Mouse (Mus musculus) stomach, postnatal 0 days (tissue): Measurements from ENCODE around the gene Zhx3. TPM values are rescaled to one million over a fixed set of nuclear protein-coding genes. Genes with fewer than 3 reads are reported as not detected.

Experiments
- ATAC-seq: fragments of 200-750 bp; cut with Nextera tagmentation; 2 replicates; pipeline ENCODE4 v1.8.0; 2017; ENCODE audit not compliant: low FRiP score, low TSS enrichment
- DNase-seq: peaks from one replicate; pipeline ENCODE4 v3.0.0-alpha.2; 2016; ENCODE audit warnings: low spot score
- H3K27ac ChIP-seq: fragments of 300-500 bp; sonication (generic); replicated peaks from 2 replicates; pipeline ENCODE4 v1.5.1; 2014; ENCODE audit warnings: mild to moderate bottlenecking, control low read depth
- H3K27me3 ChIP-seq: fragments of 300-500 bp; sonication (generic); 2 replicates; pipeline ENCODE4 v1.6.1; 2014; ENCODE audit warnings: low read length; ENCODE audit not compliant: control insufficient read depth, insufficient read depth
- H3K36me3 ChIP-seq: fragments of 300-500 bp; sonication (generic); 2 replicates; pipeline ENCODE4 v1.6.1; 2014; ENCODE audit warnings: low read length, mixed read lengths; ENCODE audit not compliant: control insufficient read depth, insufficient read depth
- H3K4me1 ChIP-seq: fragments of 300-500 bp; sonication (generic); replicated peaks from 2 replicates; pipeline ENCODE4 v1.6.1; 2014; ENCODE audit warnings: antibody characterized with exemption; ENCODE audit not compliant: control insufficient read depth, insufficient read depth
- H3K4me2 ChIP-seq: fragments of 300-500 bp; sonication (generic); replicated peaks from 2 replicates; pipeline ENCODE4 v1.6.1; 2014; ENCODE audit warnings: low read depth, mild to moderate bottlenecking, control low read depth, moderate library complexity
- H3K4me3 ChIP-seq: fragments of 300-500 bp; sonication (generic); 2 replicates; pipeline ENCODE4 v1.5.1; 2014; ENCODE audit warnings: low read depth, low read length, control low read depth
- H3K9ac ChIP-seq: fragments of 300-500 bp; sonication (generic); 2 replicates; pipeline ENCODE4 v1.6.1; 2014; ENCODE audit warnings: mild to moderate bottlenecking, low read length, control low read depth, mixed read lengths
- H3K9me3 ChIP-seq: fragments of 300-500 bp; sonication (generic); 2 replicates; pipeline ENCODE4 v1.6.1; 2016; ENCODE audit warnings: low read length; ENCODE audit not compliant: control insufficient read depth
- CTCF ChIP-seq: IDR thresholded peaks from 2 replicates; pipeline ENCODE4 v1.5.1; 2016; ENCODE audit warnings: antibody characterized with exemption, low read depth, mild to moderate bottlenecking, moderate library complexity
- EP300 ChIP-seq: optimal IDR thresholded peaks from 2 replicates; pipeline ENCODE3; 2016; ENCODE audit warnings: antibody characterized with exemption
- WGBS: fragments of 180-500 bp; shearing (Covaris S2); extraction: QIAGEN DNeasy Blood & Tissue Kit; methylation state at CpG from one replicate; pipeline ENCODE4 v1.1.7; 2014; 5-methylcytosine and 5-hydroxymethylcytosine counted together
- polyA plus RNA-seq: library from polyadenylated mRNA; unstranded; fragments of >200 nt; fragmentation: Nextera tagmentation; extraction: Ambion mirVana; gene quantifications from 2 replicates; pipeline ENCODE4 v1.2.1, GENCODE M21; 2015

The Zhx3 gene
- polyA plus RNA-seq, 1 experiment from 2014 or later, result 4.5 TPM

GRCm38 (mm10) chr2:160908607-160909006, 35.8 kb upstream of the Zhx3 start:
- TF ChIP-seq EP300 (no peak), CTCF (no peak)
- Histone ChIP-seq H3K27me3 (peaks cover 3% of the 10 kb centered on the region; the same call in 1 of the 2 replicates), H3K9me3 (no peaks in the 10 kb centered on the region), H3K9ac (no peak overlapping the region), H3K4me3 (no peak overlapping the region), H3K4me2 (no peak overlapping the region), H3K27ac (no peak overlapping the region), H3K36me3 (peaks cover 3% of the 10 kb centered on the region; the same call in 1 of the 2 replicates), H3K4me1 (0 out of 2 replicates have a peak, but pooled peaks cover 2% of the 10 kb centered on the region)
- ATAC-seq (no peak), DNase-seq (no peak)
- WGBS, result 64% methylated on average over 18 of the region's 18 CpGs

DNA sequence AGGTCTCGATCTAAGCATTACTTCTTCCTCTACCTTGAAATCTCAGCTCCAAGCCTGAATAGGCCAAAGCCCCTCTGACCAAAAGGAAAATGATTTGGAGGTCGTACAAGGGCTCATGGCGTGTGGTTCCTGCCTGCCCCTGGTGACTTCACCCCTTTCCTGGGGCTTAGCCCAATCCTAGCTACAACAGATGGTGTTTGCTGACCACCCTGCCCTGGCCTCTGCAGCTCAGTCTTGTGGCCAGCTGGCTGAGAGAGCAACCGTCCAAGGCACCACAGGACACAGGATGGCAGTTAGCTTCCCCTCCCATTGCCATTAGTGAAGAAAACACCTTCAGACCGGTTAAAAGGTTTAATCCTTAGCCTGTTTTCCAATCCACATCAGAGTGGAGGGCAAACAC, 33.3 kb upstream of the Zhx3 start:
- no peak for ATAC-seq
- no peak overlapping the region for H3K27ac ChIP-seq

DNA sequence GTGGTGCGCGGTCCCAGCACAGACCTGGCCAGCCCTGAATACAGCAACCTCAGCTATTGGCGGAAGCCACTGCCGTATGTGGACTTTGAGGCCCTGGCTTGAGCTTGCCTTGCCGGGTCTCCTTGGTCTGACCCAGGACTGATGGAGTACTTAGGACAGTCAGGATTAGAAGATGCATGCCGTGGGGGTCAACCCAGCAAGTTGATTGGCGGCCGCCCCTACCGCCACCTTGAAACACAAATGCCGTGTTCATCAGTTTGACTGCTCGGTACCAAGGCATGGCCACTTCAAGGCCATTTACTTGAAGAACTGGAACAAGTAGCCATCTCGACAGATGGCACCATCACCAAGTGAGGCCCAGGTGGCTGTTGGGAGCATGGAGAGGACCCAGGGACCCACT, 32.5 kb upstream of the Zhx3 start:
- Histone ChIP-seq H3K9ac (no peak overlapping the region), H3K4me2 (no peak overlapping the region), H3K27me3 (no peaks in the 10 kb centered on the region), H3K27ac (no peak overlapping the region), H3K36me3 (peaks cover 3% of the 10 kb centered on the region; the same call in 1 of the 2 replicates), H3K4me3 (no peak overlapping the region), H3K9me3 (no peaks in the 10 kb centered on the region), H3K4me1 (no peaks in the 10 kb centered on the region)
- WGBS, result 97% methylated on average over 12 of the region's 12 CpGs
- ATAC-seq (no peak), DNase-seq (no peak)
- TF ChIP-seq CTCF (no peak), EP300 (no peak)

More for the DNA sequence above, 33.3 kb upstream of the Zhx3 start:
- TF ChIP-seq EP300, result no peak
- TF ChIP-seq CTCF, result no peak
- Histone ChIP-seq H3K4me2 (no peak overlapping the region), H3K36me3 (peaks cover 3% of the 10 kb centered on the region; the same call in 1 of the 2 replicates), H3K9ac (no peak overlapping the region), H3K9me3 (no peaks in the 10 kb centered on the region), H3K27me3 (no peaks in the 10 kb centered on the region), H3K4me3 (no peak overlapping the region), H3K4me1 (no peaks in the 10 kb centered on the region)
- DNase-seq, result no peak
- WGBS, result 73% methylated on average over 5 of the region's 5 CpGs

DNA sequence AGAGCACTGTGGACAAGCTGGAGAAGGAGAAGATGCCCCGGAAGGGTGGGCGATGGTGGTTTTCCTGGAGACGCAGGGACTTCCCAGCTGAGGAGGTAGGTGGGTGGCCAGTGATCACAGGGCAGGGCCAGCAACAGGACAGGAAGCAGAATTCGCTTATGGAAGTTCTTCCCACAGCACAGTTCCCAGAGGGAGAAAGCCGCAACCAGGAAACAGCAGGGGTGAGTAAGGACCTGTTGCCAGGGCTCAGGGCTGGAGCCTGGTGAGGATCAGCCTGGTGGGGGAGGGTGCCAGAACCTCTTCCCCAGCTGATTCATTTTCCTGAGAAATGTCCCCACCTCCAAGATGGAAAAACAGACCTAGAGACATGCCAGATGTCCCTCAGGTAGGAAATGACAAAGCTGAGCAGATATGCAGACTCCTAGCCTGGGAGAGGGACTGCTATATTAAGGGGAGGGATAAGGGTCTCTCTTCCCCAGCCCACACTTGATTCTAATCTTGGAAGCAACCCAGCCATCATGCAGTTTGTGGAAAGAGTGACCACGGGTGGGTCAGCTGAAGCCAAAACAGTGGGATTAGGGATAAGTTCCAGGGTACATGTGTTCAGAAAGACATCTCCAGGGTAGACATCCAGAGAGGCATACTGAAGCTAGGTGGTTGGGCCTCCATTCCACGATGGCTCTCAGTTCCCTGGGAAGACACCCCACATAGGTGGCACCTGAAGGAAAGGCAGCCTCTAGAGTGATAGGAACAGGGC, 29.0 kb upstream of the Zhx3 start:
- no peaks in the 10 kb centered on the region for H3K36me3 ChIP-seq
- no peak overlapping the region for H3K9ac ChIP-seq
- 63% methylated on average over 7 of the region's 7 CpGs for WGBS
- H3K4me1 ChIP-seq, result no peaks in the 10 kb centered on the region
- no peaks in the 10 kb centered on the region for H3K9me3 ChIP-seq
- no peak for ATAC-seq
- no peak overlapping the region for H3K27ac ChIP-seq
- H3K4me2 ChIP-seq, result no peak overlapping the region
- no peak overlapping the region for H3K4me3 ChIP-seq
- no peak for DNase-seq
- no peak for TF ChIP-seq CTCF
- H3K27me3 ChIP-seq, result no peaks in the 10 kb centered on the region

DNA sequence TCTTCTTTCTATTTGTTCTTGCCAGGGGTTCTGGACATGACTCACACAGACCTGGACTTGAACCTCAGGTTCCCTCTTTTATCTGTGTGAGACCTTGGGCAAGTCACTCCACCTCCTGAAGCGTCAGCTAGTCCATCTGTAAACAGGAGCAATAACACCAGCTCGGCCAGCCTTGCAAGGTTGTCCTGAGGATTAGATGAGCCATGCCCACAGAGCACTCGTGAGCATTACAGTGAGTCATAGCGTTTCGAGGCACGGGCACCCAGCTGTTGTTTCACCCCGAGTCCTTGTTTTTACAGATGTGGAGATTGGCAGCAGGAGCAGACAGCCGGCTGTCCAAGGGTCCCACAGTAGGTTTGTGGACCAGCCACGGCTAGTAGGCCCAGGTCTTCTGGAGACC, 18.9 kb upstream of the Zhx3 start:
- DNase-seq (no peak), ATAC-seq (peak; percentile 43)
- H3K4me1 ChIP-seq, result no peaks in the 10 kb centered on the region
- no peak overlapping the region for H3K9ac ChIP-seq
- no peak overlapping the region for H3K4me3 ChIP-seq
- peak overlapping the region; percentile 70 for H3K27ac ChIP-seq
- no peaks in the 10 kb centered on the region for H3K27me3 ChIP-seq
- WGBS, result 68% methylated on average over 9 of the region's 9 CpGs
- TF ChIP-seq EP300 (no peak), CTCF (no peak)
- no peaks in the 10 kb centered on the region for H3K9me3 ChIP-seq
- H3K4me2 ChIP-seq, result no peak overlapping the region
- H3K36me3 ChIP-seq, result no peaks in the 10 kb centered on the region

DNA sequence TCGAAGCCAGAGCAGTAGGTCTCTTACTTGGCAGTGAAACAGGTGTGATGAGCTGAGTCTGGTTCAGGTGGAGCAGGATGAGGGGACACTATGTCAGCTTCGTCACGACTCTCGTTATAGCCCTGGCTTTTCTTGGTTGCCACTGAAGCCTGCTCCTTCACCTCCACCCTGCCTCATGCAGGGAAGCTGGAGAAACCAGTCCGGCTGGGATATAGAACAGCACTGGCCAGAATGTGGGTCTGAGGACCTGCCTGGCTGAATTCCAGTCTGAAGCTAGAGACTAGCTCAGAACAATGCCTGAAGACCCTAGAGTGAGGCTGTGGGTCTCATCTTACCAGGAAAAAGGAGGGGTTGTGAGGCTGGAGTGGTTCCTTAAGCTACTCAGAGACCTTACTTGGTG, 18.2 kb upstream of the Zhx3 start:
- H3K4me1 ChIP-seq, result no peaks in the 10 kb centered on the region
- no peak overlapping the region for H3K4me3 ChIP-seq
- H3K4me2 ChIP-seq, result no peak overlapping the region
- H3K27me3 ChIP-seq, result no peaks in the 10 kb centered on the region
- no peak for ATAC-seq
- no peak for DNase-seq
- no peak for TF ChIP-seq CTCF
- no peak for TF ChIP-seq EP300
- no peak overlapping the region for H3K9ac ChIP-seq
- 79% methylated on average over 5 of the region's 5 CpGs for WGBS
- no peaks in the 10 kb centered on the region for H3K36me3 ChIP-seq
- H3K27ac ChIP-seq, result peak overlapping the region; percentile 61; the same call in 1 of the 2 replicates
- no peaks in the 10 kb centered on the region for H3K9me3 ChIP-seq
